Mouse (Mus musculus): Measurements from ENCODE around the gene Myo7a.

GRCm38 (mm10) chr7:98095852-98096251, 23.5 kb downstream of the Myo7a start:
- TF ChIP-seq CTCF (IDR thresholded peaks at IDR 0.05; ENCODE audit: borderline replicate concordance, insufficient read depth, low read length) = no peak
- TF ChIP-seq POLR2A (IDR thresholded peaks at IDR 0.05; ENCODE audit: low read depth, low read length) = no peak
